Mouse (Mus musculus): ENCODE results near the gene Krt7.

The Krt7 gene

DNA sequence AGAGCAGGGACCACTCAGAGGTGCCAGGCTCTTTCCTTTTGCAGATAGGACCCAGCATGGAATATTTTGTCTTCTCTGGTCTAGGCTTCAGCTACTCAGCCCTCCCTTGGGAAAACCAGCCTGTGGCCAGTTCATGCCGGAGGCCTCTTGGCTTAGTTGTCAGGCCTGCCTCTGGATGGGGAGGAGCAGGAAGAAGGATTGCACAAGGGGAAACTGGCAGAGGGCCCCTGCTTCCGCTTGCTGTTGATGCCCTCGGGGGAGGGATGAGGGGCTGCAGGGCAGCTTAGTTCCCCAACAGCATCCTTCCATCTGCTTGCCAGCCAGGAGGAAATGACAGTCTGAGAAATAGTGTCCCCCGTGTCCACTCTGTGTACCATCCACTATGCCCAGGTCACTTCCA lies 36.0 kb upstream of the Krt7 start:
- in situ Hi-C loops (cut with MboI; ENCODE audit: low pct_unique_long_range_greater_than_20kb in 1 of 2, low sequenced_read_pairs in 2 of 2, unreplicated experiment in 1 of 2) = no loop called here

DNA sequence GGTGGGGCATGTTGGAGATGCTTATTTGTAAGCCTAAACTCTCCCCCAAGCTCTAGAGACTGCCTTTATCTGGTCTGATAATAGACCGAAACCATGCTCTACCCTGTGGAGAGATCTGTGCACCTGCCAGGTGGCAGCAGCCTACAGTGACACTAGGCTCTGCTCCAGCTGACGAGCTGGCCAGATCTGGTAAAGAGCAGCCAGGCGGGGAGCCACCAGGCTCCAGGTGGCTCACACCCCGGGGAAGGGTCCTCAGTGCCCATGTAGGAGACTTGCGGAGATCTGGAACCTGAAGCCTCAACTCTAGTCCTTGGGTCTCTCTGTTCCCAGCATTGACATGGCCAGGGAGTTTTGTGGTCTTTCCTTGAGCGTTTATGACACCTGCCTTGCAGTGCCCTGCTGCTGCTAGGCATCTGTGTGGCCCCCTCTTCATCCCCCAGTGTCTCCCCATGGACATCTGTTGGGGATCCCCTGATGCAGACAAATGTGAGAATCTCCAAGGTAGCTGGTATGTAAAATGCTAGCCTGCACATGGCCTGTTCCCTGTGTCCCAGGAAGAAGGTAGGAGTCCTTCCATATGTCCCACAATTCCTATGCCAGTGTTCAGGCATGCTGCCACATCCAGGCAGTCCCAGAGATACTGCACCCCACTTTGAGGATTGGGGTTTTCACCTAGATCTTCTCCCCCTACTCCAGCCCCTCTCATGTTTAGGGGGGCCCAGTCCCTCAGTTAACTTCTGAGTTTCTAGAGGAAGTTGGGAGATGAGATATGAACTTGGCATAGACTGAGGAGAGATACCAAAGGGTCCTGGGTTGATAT lies 34.7 kb upstream of the Krt7 start:
- in situ Hi-C loops (cut with MboI; ENCODE audit: low pct_unique_long_range_greater_than_20kb in 1 of 2, low sequenced_read_pairs in 2 of 2, unreplicated experiment in 1 of 2) = no loop called here

- in situ Hi-C loops (cut with MboI; ENCODE audit: low pct_unique_long_range_greater_than_20kb in 1 of 2, low sequenced_read_pairs in 2 of 2, unreplicated experiment in 1 of 2) = no loop called here
These were observed 34.1 kb upstream of the Krt7 start for GRCm38 (mm10) chr15:101376776-101377061.

DNA sequence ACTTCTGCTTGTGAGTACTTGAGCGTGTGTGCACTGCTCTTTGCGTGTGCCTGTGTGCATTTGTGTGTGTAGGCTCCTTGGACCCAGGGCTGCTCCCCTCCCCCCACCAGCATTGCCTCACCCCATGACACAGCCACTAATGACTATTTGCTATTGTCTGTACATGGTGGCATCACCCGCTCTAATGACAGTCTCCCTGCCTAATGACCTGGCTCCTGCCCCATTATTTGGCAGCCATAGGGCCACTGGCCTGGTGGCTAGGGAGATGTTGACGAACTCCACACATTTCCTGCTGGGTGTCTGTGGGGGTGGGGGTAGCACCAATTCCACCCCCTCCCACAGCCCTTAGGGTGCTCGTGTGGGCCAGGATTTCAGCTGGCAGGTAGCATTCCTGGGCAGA lies 32.2 kb upstream of the Krt7 start:
- in situ Hi-C loops (cut with MboI; ENCODE audit: low pct_unique_long_range_greater_than_20kb in 1 of 2, low sequenced_read_pairs in 2 of 2, unreplicated experiment in 1 of 2) = no loop called here

DNA sequence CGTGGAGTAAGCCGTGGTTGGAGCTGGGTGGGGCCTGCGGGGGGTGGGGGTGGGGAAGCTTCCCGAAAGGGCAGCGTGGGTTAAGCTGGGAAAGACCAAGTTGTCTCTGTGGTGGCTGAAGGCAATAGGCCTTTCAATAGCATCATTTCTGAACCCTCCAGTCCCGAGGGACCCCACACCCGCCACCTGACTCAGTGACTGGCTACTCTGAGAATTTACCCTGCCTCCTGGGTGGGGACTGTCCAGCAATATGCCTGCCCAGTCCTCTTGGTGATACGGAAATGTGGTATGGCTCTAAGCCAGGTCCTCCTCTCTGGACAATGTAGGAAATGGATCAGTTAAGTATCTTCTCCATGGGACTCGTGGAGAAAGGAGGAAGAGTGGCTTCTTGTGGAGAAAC lies 29.1 kb upstream of the Krt7 start:
- in situ Hi-C loops (cut with MboI; ENCODE audit: low pct_unique_long_range_greater_than_20kb in 1 of 2, low sequenced_read_pairs in 2 of 2, unreplicated experiment in 1 of 2) = no loop called here

DNA sequence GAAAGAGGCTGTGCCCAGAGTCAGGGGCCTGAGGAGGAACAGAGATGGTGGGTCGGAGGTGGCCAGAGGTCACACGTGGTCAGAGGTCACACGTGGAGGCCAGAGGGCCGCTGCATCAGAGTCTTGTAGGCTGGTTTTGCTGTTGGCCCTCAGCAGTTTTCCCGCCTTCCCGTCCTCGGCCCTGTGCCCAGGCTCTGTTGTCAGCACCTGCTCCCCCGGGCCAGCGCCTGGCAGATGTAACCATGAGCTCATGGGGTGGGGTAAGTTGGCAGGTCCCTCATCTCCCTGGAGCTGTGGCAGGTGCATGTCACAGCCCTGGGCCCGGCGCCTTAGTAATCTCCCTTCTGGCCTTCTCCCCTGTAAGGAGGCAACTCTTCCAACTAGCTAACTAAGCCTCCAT lies 28.0 kb upstream of the Krt7 start:
- in situ Hi-C loops (cut with MboI; ENCODE audit: low pct_unique_long_range_greater_than_20kb in 1 of 2, low sequenced_read_pairs in 2 of 2, unreplicated experiment in 1 of 2) = no loop called here

GRCm38 (mm10) chr15:101384610-101385009 lies 26.2 kb upstream of the Krt7 start:
- in situ Hi-C loops (cut with MboI; ENCODE audit: low pct_unique_long_range_greater_than_20kb in 1 of 2, low sequenced_read_pairs in 2 of 2, unreplicated experiment in 1 of 2) = no loop called here

DNA sequence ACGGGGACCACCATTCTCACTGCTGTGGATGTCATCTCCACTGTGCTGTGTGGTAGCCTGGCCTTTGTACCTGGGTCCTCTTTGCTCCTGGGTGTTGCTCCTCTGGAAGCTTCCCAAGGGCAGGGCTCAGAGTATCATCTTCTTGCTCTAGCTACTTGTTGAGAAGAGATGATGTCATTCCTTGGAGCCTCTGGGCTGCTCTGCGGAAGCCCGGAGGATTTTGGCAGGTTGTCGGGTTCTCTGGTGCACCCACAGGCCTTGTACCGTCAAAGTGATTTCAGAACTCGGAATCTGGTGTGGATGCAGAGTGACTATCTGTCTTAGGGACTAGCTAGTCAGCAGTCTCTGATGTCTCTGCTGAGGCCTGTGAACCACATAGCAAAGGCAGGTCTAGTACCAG lies 25.8 kb upstream of the Krt7 start:
- in situ Hi-C loops (cut with MboI; ENCODE audit: low pct_unique_long_range_greater_than_20kb in 1 of 2, low sequenced_read_pairs in 2 of 2, unreplicated experiment in 1 of 2) = no loop called here

- in situ Hi-C loops (cut with MboI; ENCODE audit: low pct_unique_long_range_greater_than_20kb in 1 of 2, low sequenced_read_pairs in 2 of 2, unreplicated experiment in 1 of 2) = no loop called here
These were observed 23.7 kb upstream of the Krt7 start for GRCm38 (mm10) chr15:101387176-101387575.

- in situ Hi-C loops (cut with MboI; ENCODE audit: low pct_unique_long_range_greater_than_20kb in 1 of 2, low sequenced_read_pairs in 2 of 2, unreplicated experiment in 1 of 2) = no loop called here
These were observed 22.8 kb upstream of the Krt7 start for GRCm38 (mm10) chr15:101388034-101388541.

DNA sequence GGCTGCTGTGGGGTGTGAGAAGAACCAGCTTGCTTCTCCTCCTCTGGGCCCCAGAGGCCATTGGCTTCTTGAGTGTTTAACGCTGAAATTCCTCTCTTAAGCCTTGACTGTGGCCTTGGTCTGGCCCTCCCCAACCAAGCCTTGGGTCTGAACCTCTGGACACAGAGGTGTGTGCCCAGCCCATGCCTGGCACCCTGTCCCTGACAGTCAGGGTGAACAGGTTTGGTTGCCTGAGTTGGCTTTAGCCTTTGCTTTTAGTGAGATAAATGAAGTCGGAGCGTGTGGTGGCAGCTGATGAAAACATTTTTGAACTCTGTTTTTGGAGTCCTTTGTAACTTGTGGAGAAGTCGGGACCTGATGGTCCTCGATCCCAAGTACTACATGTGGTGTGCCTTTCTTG lies 20.6 kb upstream of the Krt7 start:
- in situ Hi-C loops (cut with MboI; ENCODE audit: low pct_unique_long_range_greater_than_20kb in 1 of 2, low sequenced_read_pairs in 2 of 2, unreplicated experiment in 1 of 2) = no loop called here

- in situ Hi-C loops (cut with MboI; ENCODE audit: low pct_unique_long_range_greater_than_20kb in 1 of 2, low sequenced_read_pairs in 2 of 2, unreplicated experiment in 1 of 2) = no loop called here
These were observed 18.6 kb upstream of the Krt7 start for GRCm38 (mm10) chr15:101392251-101392650.

DNA sequence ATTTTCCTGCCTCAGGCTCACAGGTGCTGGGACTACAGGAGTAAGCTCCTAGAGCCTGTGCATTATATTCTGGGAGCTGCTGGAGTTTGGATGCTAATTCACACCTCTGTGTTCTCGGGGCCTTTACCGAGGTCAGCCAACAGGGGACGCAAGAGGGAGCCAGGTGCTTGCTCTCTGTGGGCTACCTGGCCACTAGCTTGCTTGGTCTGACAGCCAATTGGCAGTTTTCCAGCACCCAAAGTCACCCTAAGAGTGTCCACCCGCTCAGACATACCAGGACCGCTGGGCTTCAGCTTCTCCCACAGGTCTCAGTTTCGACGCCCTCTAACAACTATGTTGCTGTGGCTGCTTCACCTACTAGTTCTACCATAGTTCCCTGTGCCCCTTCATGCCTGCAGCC lies 15.9 kb upstream of the Krt7 start:
- in situ Hi-C loops (cut with MboI; ENCODE audit: low pct_unique_long_range_greater_than_20kb in 1 of 2, low sequenced_read_pairs in 2 of 2, unreplicated experiment in 1 of 2) = no loop called here

DNA sequence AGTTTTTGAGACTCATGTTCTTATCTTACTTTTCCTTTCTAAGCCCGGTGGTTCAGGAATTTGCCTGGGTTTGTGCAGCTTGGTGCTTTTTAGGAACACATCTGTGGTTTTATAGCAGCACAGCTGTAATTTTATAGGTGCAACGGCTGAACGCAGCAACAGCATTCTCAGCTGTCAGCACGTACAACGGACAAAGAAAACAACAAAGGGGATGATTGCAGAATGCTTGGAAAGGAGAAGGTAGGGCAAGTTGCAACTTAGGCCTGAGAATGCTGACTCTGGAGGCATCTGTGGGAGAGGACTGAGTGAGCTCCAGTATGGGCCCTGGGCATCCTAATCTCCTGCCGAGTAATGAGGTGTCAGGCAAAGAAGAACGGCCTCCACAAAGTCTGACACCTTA lies 14.4 kb upstream of the Krt7 start:
- in situ Hi-C loops (cut with MboI; ENCODE audit: low pct_unique_long_range_greater_than_20kb in 1 of 2, low sequenced_read_pairs in 2 of 2, unreplicated experiment in 1 of 2) = no loop called here

- in situ Hi-C loops (cut with MboI; ENCODE audit: low pct_unique_long_range_greater_than_20kb in 1 of 2, low sequenced_read_pairs in 2 of 2, unreplicated experiment in 1 of 2) = no loop called here
These were observed 13.9 kb upstream of the Krt7 start for GRCm38 (mm10) chr15:101396921-101397320.

- in situ Hi-C loops (cut with MboI; ENCODE audit: low pct_unique_long_range_greater_than_20kb in 1 of 2, low sequenced_read_pairs in 2 of 2, unreplicated experiment in 1 of 2) = no loop called here
These were observed 13.2 kb upstream of the Krt7 start for GRCm38 (mm10) chr15:101397683-101398082.

DNA sequence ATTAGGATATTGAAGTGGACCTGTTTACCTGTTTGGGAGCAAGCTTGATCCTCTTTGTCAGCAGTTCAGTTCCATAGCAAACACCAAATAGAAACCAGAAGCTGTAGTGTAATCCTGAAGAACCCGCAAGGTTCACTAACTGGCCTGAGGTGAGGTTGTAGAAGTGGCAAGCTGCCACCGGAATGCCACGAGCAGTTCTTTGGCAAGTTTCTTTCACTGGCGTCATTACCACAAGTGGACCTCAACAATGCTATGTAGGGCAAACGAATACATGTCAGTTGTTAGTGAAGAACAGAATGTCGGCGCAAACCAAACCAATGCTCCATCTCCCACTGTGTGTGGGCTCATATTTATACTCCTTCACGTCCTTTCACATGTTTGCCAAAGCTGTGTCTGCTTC lies 12.6 kb upstream of the Krt7 start:
- in situ Hi-C loops (cut with MboI; ENCODE audit: low pct_unique_long_range_greater_than_20kb in 1 of 2, low sequenced_read_pairs in 2 of 2, unreplicated experiment in 1 of 2) = no loop called here

- in situ Hi-C loops (cut with MboI; ENCODE audit: low pct_unique_long_range_greater_than_20kb in 1 of 2, low sequenced_read_pairs in 2 of 2, unreplicated experiment in 1 of 2) = no loop called here
These were observed 1.3 kb downstream of the Krt7 start for GRCm38 (mm10) chr15:101412188-101412587.

GRCm38 (mm10) chr15:101413916-101414635 lies 3.2 kb downstream of the Krt7 start:
- in situ Hi-C loops (cut with MboI; ENCODE audit: low pct_unique_long_range_greater_than_20kb in 1 of 2, low sequenced_read_pairs in 2 of 2, unreplicated experiment in 1 of 2) = no loop called here

Data from mouse embryonic stem cell (cell line).